Mouse (Mus musculus): ENCODE measurements at regions not wholly inside any gene's neighbourhood (a gene's known extent, or its start where the extent isn't known, plus 50 kb on each side); places are given as distances from the start of the nearest gene placed in this dataset.

DNA sequence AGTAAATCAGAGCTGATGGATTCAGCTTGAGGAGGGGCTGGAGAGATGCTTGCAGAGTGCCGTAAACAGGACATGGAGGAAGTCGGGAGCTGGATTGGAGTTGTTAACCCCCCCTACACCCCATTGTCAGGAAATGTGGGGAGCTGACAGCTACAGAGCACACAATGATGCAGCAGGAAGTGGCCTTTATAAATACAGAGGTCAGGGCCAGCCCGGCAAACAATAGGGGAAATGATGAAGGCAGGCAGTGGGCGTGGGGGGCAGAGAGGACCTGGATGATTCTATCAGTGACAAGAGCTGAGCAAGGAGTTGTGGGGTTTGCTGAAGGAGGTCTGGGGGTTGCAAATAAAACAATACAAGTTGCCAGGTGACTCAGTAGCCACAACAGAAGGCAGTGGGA, 265.3 kb downstream of the Ets1 start:
- Histone ChIP-seq H3K4me1 (peaks cover 19% of the 10 kb centered on the region), H3K27me3 (replicated peaks) (peaks cover 7% of the 10 kb centered on the region), H3K9me3 (no peaks in the 10 kb centered on the region), H3K4me3 (replicated peaks) (no peak overlapping the region), H3K36me3 (replicated peaks; ENCODE audit: low read length) (no peaks in the 10 kb centered on the region)
- TF ChIP-seq GATA1 (IDR thresholded peaks at IDR 0.05; ENCODE audit: borderline replicate concordance, low read length): no peak

- Histone ChIP-seq H3K4me3 (replicated peaks) (peak overlapping the region; percentile 81), H3K36me3 (replicated peaks; ENCODE audit: low read length) (no peaks in the 10 kb centered on the region), H3K27me3 (replicated peaks) (no peaks in the 10 kb centered on the region), H3K4me1 (peaks cover 21% of the 10 kb centered on the region), H3K9me3 (no peaks in the 10 kb centered on the region)
- TF ChIP-seq GATA1 (IDR thresholded peaks at IDR 0.05; ENCODE audit: borderline replicate concordance, low read length): no peak
- TF ChIP-seq FLI1 (IDR thresholded peaks at IDR 0.05; ENCODE audit: low read length): no peak
Measured at GRCm38 (mm10) chr9:32906233-32906872, 270.3 kb downstream of the Ets1 start.

DNA sequence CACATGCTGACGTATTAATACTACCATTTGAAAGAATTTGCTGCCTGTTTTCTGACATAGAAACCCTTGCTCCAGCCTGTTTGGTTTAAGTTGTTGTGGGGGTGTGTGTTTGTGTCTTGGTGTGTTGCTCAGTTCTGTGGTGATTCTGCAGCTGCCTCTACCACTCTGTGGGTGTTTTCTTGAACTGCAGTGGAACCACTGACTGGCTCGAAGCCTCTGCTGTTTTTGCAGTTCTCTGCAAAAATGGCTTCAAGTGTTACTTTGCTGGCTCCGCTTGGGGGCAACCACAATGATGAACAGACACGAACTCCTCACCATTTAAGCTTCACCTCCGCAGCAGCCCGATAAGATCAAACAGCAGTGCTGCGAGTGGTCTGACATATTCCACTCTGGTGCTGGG, 274.6 kb downstream of the Ets1 start:
- Histone ChIP-seq H3K27me3 (replicated peaks) (no peaks in the 10 kb centered on the region), H3K9me3 (no peaks in the 10 kb centered on the region), H3K4me3 (replicated peaks) (no peak overlapping the region), H3K36me3 (replicated peaks; ENCODE audit: low read length) (no peaks in the 10 kb centered on the region), H3K4me1 (peaks cover 17% of the 10 kb centered on the region)
- TF ChIP-seq FLI1 (IDR thresholded peaks at IDR 0.05; ENCODE audit: low read length) (no peak), GATA1 (IDR thresholded peaks at IDR 0.05; ENCODE audit: borderline replicate concordance, low read length) (no peak)

DNA sequence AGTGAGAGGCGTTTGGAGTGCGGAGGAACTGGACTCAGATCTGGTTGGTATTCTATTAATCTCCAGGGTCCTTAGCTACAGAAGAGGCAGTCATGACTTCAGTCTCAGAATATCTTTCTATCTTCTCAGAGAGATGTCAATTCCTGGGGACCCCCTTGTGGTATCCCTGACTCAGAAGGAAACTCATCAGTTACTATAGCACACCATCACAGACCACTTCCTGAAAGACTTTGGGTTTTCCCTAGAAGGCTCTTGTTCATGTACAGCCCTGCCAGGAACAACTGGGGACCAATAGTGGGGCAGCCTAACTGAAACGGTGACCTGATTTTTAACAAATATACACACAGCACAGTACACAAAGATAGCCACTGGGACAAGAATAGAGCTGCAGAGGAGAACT, 279.6 kb downstream of the Ets1 start:
- no peak overlapping the region for H3K4me3 ChIP-seq (replicated peaks)
- H3K9me3 ChIP-seq: no peaks in the 10 kb centered on the region
- H3K36me3 ChIP-seq (replicated peaks; ENCODE audit: low read length): no peaks in the 10 kb centered on the region
- H3K27me3 ChIP-seq (replicated peaks): no peaks in the 10 kb centered on the region
- H3K4me1 ChIP-seq: peaks cover 22% of the 10 kb centered on the region
- TF ChIP-seq FLI1 (IDR thresholded peaks at IDR 0.05; ENCODE audit: low read length) (no peak), GATA1 (IDR thresholded peaks at IDR 0.05; ENCODE audit: borderline replicate concordance, low read length) (no peak)

- no peaks in the 10 kb centered on the region for H3K36me3 ChIP-seq (replicated peaks; ENCODE audit: low read length)
- no peaks in the 10 kb centered on the region for H3K9me3 ChIP-seq
- H3K4me3 ChIP-seq (replicated peaks): peak overlapping the region; percentile 56
- TF ChIP-seq GATA1 (IDR thresholded peaks at IDR 0.05; ENCODE audit: borderline replicate concordance, low read length) (no peak), FLI1 (IDR thresholded peaks at IDR 0.05; ENCODE audit: low read length) (no peak)
- no peaks in the 10 kb centered on the region for H3K27me3 ChIP-seq (replicated peaks)
- peaks cover 22% of the 10 kb centered on the region for H3K4me1 ChIP-seq
Measured at GRCm38 (mm10) chr9:32916731-32917130, 280.7 kb downstream of the Ets1 start.

GRCm38 (mm10) chr9:32923925-32924324, 287.9 kb downstream of the Ets1 start:
- no peak overlapping the region for H3K4me3 ChIP-seq (replicated peaks)
- H3K9me3 ChIP-seq: no peaks in the 10 kb centered on the region
- peaks cover 3% of the 10 kb centered on the region for H3K27me3 ChIP-seq (replicated peaks)
- no peaks in the 10 kb centered on the region for H3K4me1 ChIP-seq
- no peak for TF ChIP-seq FLI1 (IDR thresholded peaks at IDR 0.05; ENCODE audit: low read length)
- TF ChIP-seq GATA1 (IDR thresholded peaks at IDR 0.05; ENCODE audit: borderline replicate concordance, low read length): no peak
- no peaks in the 10 kb centered on the region for H3K36me3 ChIP-seq (replicated peaks; ENCODE audit: low read length)

DNA sequence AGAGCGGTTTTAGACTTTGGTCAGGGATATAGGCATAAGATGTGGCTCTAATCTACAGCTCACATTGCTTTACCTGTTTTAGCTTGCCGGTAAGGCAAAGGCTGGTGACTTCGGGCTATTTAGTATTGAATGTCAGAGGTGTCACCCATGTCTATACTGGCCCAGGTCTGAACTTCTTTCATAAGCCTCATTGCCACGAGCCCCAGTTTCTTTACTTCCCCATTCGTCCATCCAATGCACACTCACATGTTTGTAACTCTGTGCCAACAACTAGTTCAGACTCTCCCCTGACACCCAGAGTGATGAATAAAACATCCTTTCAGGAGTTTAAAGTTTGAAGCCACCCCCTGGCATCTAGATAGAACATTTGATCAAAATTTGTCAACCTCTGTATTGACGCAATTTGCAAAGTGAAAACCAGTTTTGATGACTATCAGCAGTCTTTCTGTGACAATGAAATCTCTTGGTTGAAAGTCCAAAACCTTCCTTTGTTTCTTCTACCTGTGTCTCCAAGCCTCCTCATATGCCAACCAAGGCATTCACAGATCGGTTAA, 288.4 kb downstream of the Ets1 start:
- H3K36me3 ChIP-seq (replicated peaks; ENCODE audit: low read length): no peaks in the 10 kb centered on the region
- H3K27me3 ChIP-seq (replicated peaks): peaks cover 3% of the 10 kb centered on the region
- H3K4me3 ChIP-seq (replicated peaks): no peak overlapping the region
- H3K9me3 ChIP-seq: no peaks in the 10 kb centered on the region
- TF ChIP-seq GATA1 (IDR thresholded peaks at IDR 0.05; ENCODE audit: borderline replicate concordance, low read length): no peak
- TF ChIP-seq FLI1 (IDR thresholded peaks at IDR 0.05; ENCODE audit: low read length): no peak
- H3K4me1 ChIP-seq: no peaks in the 10 kb centered on the region

DNA sequence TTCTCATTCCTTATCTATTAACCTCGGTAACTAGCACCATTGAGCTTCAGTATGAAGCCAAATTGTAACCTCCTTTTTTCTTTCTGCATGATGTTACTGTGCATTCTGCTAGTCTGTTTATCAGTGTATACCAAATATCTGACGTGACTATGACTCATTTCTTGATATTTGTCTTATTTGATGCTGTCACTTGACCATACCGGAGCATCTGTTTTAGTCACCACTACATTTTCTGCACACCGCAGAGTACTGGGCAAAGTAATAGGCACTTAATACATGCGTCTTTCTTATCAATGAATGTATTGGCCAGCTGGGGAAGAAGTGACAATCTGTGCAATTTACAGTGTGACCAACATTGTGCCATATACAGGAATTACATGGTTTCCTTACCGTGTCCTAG, 289.0 kb downstream of the Ets1 start:
- Histone ChIP-seq H3K36me3 (replicated peaks; ENCODE audit: low read length) (no peaks in the 10 kb centered on the region), H3K4me3 (replicated peaks) (no peak overlapping the region), H3K27me3 (replicated peaks) (peaks cover 3% of the 10 kb centered on the region), H3K4me1 (no peaks in the 10 kb centered on the region), H3K9me3 (no peaks in the 10 kb centered on the region)
- no peak for TF ChIP-seq GATA1 (IDR thresholded peaks at IDR 0.05; ENCODE audit: borderline replicate concordance, low read length)
- TF ChIP-seq FLI1 (IDR thresholded peaks at IDR 0.05; ENCODE audit: low read length): no peak

- H3K27me3 ChIP-seq (replicated peaks): peaks cover 3% of the 10 kb centered on the region
- TF ChIP-seq GATA1 (IDR thresholded peaks at IDR 0.05; ENCODE audit: borderline replicate concordance, low read length) (no peak), FLI1 (IDR thresholded peaks at IDR 0.05; ENCODE audit: low read length) (no peak)
- no peaks in the 10 kb centered on the region for H3K9me3 ChIP-seq
- H3K4me3 ChIP-seq (replicated peaks): no peak overlapping the region
- H3K4me1 ChIP-seq: no peaks in the 10 kb centered on the region
- H3K36me3 ChIP-seq (replicated peaks; ENCODE audit: low read length): no peaks in the 10 kb centered on the region
Measured at GRCm38 (mm10) chr9:32925720-32926595, 289.9 kb downstream of the Ets1 start.

- no peak overlapping the region for H3K4me3 ChIP-seq (replicated peaks)
- no peaks in the 10 kb centered on the region for H3K4me1 ChIP-seq
- H3K27me3 ChIP-seq (replicated peaks): peaks cover 3% of the 10 kb centered on the region
- no peak for TF ChIP-seq GATA1 (IDR thresholded peaks at IDR 0.05; ENCODE audit: borderline replicate concordance, low read length)
- TF ChIP-seq FLI1 (IDR thresholded peaks at IDR 0.05; ENCODE audit: low read length): no peak
- no peaks in the 10 kb centered on the region for H3K9me3 ChIP-seq
- H3K36me3 ChIP-seq (replicated peaks; ENCODE audit: low read length): no peaks in the 10 kb centered on the region
Measured at GRCm38 (mm10) chr9:32927656-32928055, 291.6 kb downstream of the Ets1 start.
